Mouse (Mus musculus) Muller cell, postnatal 12 days (primary cell): ENCODE data around the gene Lsamp.
A peak's percentile ranks its signal among the peaks of the same experiment; 100 is the strongest.

ENCODE experiments used
- DNase-seq: peaks from one replicate; pipeline ENCODE4 v3.0.0-alpha.2; 2015; ENCODE audit errors: inconsistent ontology term

The Lsamp gene

GRCm38 (mm10) chr16:40945834-40946233 is 961.7 kb downstream of the Lsamp start:
- DNase-seq = no peak

GRCm38 (mm10) chr16:40948013-40948412 is 963.9 kb downstream of the Lsamp start:
- DNase-seq = no peak

- no peak for DNase-seq
Measured at GRCm38 (mm10) chr16:40959211-40959610, 975.0 kb downstream of the Lsamp start.

- DNase-seq = no peak
Measured at GRCm38 (mm10) chr16:40960586-40960985, 976.4 kb downstream of the Lsamp start.

- DNase-seq = peak; percentile 69
Measured at GRCm38 (mm10) chr16:40968088-40968860, 984.1 kb downstream of the Lsamp start.

- no peak for DNase-seq
Measured at GRCm38 (mm10) chr16:40971382-40971781, 987.2 kb downstream of the Lsamp start.

- peak; percentile 16 for DNase-seq
Measured at GRCm38 (mm10) chr16:40974084-40974483, 989.9 kb downstream of the Lsamp start.

GRCm38 (mm10) chr16:40983026-40983425 is 998.9 kb downstream of the Lsamp start:
- DNase-seq = no peak

GRCm38 (mm10) chr16:41007569-41007968 is 1023.4 kb downstream of the Lsamp start:
- DNase-seq = no peak

- DNase-seq = no peak
Measured at GRCm38 (mm10) chr16:41034746-41035145, 1050.6 kb downstream of the Lsamp start.

GRCm38 (mm10) chr16:41041686-41042085 is 1057.5 kb downstream of the Lsamp start:
- no peak for DNase-seq

- peak; percentile 47 for DNase-seq
Measured at GRCm38 (mm10) chr16:41063270-41063857, 1079.2 kb downstream of the Lsamp start.

- no peak for DNase-seq
Measured at GRCm38 (mm10) chr16:41073470-41073869, 1089.3 kb downstream of the Lsamp start.

- DNase-seq = no peak
Measured at GRCm38 (mm10) chr16:41088648-41089047, 1104.5 kb downstream of the Lsamp start.

- DNase-seq = no peak
Measured at GRCm38 (mm10) chr16:41090092-41090491, 1105.9 kb downstream of the Lsamp start.

GRCm38 (mm10) chr16:41091259-41091658 is 1107.1 kb downstream of the Lsamp start:
- DNase-seq = peak; percentile 45

- DNase-seq = no peak
Measured at GRCm38 (mm10) chr16:41102805-41103204, 1118.6 kb downstream of the Lsamp start.

GRCm38 (mm10) chr16:41124361-41124760 is 1140.2 kb downstream of the Lsamp start:
- DNase-seq = no peak

GRCm38 (mm10) chr16:41125051-41125450 is 1140.9 kb downstream of the Lsamp start:
- no peak for DNase-seq

- peak; percentile 1 for DNase-seq
Measured at GRCm38 (mm10) chr16:41131053-41131452, 1146.9 kb downstream of the Lsamp start.

GRCm38 (mm10) chr16:41172839-41173238 is 1188.7 kb downstream of the Lsamp start:
- DNase-seq = no peak

GRCm38 (mm10) chr16:41179557-41179956 is 1195.4 kb downstream of the Lsamp start:
- DNase-seq = peak; percentile 15

GRCm38 (mm10) chr16:41180867-41181266 is 1196.7 kb downstream of the Lsamp start:
- DNase-seq = peak; percentile 43
